Mouse (Mus musculus) kidney, postnatal 0 days (tissue): ENCODE measurements at regions not wholly inside any gene's neighbourhood (a gene's known extent, or its start where the extent isn't known, plus 50 kb on each side); places are given as distances from the start of the nearest gene placed in this dataset.

Source experiments
- ATAC-seq: fragments of 200-750 bp; cut with Nextera tagmentation; replicated peaks from 2 replicates; pipeline ENCODE4 v1.8.0; 2017; ENCODE audit warnings: low read depth, moderate number of reproducible peaks, moderate TSS enrichment, moderate library complexity; ENCODE audit not compliant: low FRiP score
- DNase-seq: peaks from one replicate; pipeline ENCODE4 v3.0.0-alpha.2; 2016; ENCODE audit warnings: low spot score
- H3K27ac ChIP-seq: fragments of 300-500 bp; sonication (generic); 2 replicates; pipeline ENCODE4 v1.5.1; 2014; ENCODE audit warnings: mild to moderate bottlenecking
- H3K27me3 ChIP-seq: fragments of 300-500 bp; sonication (generic); 2 replicates; pipeline ENCODE4 v1.6.1; 2014; ENCODE audit warnings: low read length, mixed read lengths; ENCODE audit not compliant: insufficient read depth
- H3K36me3 ChIP-seq: fragments of 300-500 bp; sonication (generic); 2 replicates; pipeline ENCODE4 v1.6.1; 2014; ENCODE audit warnings: low read length, mixed read lengths; ENCODE audit not compliant: insufficient read depth
- H3K4me1 ChIP-seq: fragments of 300-500 bp; sonication (generic); replicated peaks from 2 replicates; pipeline ENCODE4 v1.6.1; 2014; ENCODE audit warnings: antibody characterized with exemption, low read length, mixed read lengths; ENCODE audit not compliant: insufficient read depth
- H3K4me2 ChIP-seq: fragments of 300-500 bp; sonication (generic); 2 replicates; pipeline ENCODE4 v1.6.1; 2014; ENCODE audit warnings: mild to moderate bottlenecking, low read length, moderate library complexity, mixed read lengths
- H3K4me3 ChIP-seq: fragments of 300-500 bp; sonication (generic); replicated peaks from 2 replicates; pipeline ENCODE4 v1.5.1; 2014; ENCODE audit warnings: low read depth, low read length
- H3K9ac ChIP-seq: fragments of 300-500 bp; sonication (generic); 2 replicates; pipeline ENCODE4 v1.6.1; 2014; ENCODE audit warnings: low read depth, low read length
- H3K9me3 ChIP-seq: fragments of 300-500 bp; sonication (generic); replicated peaks from 2 replicates; pipeline ENCODE4 v1.6.1; 2016; ENCODE audit warnings: low read length, inconsistent platforms, mixed read lengths
- CTCF ChIP-seq: IDR thresholded peaks from 2 replicates; pipeline ENCODE4 v1.5.1; 2016; ENCODE audit warnings: antibody characterized with exemption, low read depth, mild to moderate bottlenecking, moderate library complexity
- WGBS: fragments of 180-500 bp; shearing (Covaris S2); extraction: QIAGEN DNeasy Blood & Tissue Kit; methylation state at CpG from one replicate; pipeline ENCODE4 v1.1.7; 2014; 5-methylcytosine and 5-hydroxymethylcytosine counted together

- no peaks in the 10 kb centered on the region for H3K9me3 ChIP-seq
- H3K4me2 ChIP-seq, result no peak overlapping the region
- H3K27me3 ChIP-seq, result no peaks in the 10 kb centered on the region
- DNase-seq, result no peak
- no peaks in the 10 kb centered on the region for H3K36me3 ChIP-seq
- H3K9ac ChIP-seq, result no peak overlapping the region
- no peaks in the 10 kb centered on the region for H3K4me1 ChIP-seq
- WGBS, result 83% methylated on average over 4 of the region's 4 CpGs
- no peak overlapping the region for H3K27ac ChIP-seq
- ATAC-seq, result no peak
- TF ChIP-seq CTCF, result no peak
- no peak overlapping the region for H3K4me3 ChIP-seq
These were observed 51.3 kb upstream of the Col5a1 start for GRCm38 (mm10) chr2:27834971-27835370.

- no peak overlapping the region for H3K9ac ChIP-seq
- 45% methylated on average over 10 of the region's 10 CpGs for WGBS
- H3K4me1 ChIP-seq, result no peaks in the 10 kb centered on the region
- ATAC-seq (no peak), DNase-seq (peak; percentile 50)
- H3K4me2 ChIP-seq, result no peak overlapping the region
- no peaks in the 10 kb centered on the region for H3K9me3 ChIP-seq
- TF ChIP-seq CTCF, result no peak
- H3K4me3 ChIP-seq, result no peak overlapping the region
- 0 out of 2 replicates have a peak overlapping the region, but pooled peaks have one; percentile 3 for H3K27ac ChIP-seq
- no peaks in the 10 kb centered on the region for H3K27me3 ChIP-seq
- no peaks in the 10 kb centered on the region for H3K36me3 ChIP-seq
These were observed 50.3 kb upstream of the Col5a1 start for GRCm38 (mm10) chr2:27835758-27836460.
